Mouse (Mus musculus) Patski (cell line): Measurements from ENCODE around the gene Sfxn5. TPM values are rescaled to one million over a fixed set of nuclear protein-coding genes. Genes with fewer than 3 reads are reported as not detected.

Source experiments
- ATAC-seq: fragments of 100-300 bp; one replicate; pipeline ENCODE4 v1.8.0; 2021
- CTCF ChIA-PET: fragments of 350-600 bp; sonication (Branson Sonifier 250); formaldehyde crosslinking; loops from one replicate; lab custom pipeline; 2022; ENCODE audit warnings: inconsistent platforms; lab: Charles Lee
- POLR2A ChIA-PET: fragments of 350-600 bp; sonication (Branson Sonifier 250); formaldehyde crosslinking; loops from one replicate; lab custom pipeline; 2022; ENCODE audit warnings: antibody characterized with exemption, inconsistent platforms; lab: Charles Lee
- DNase-seq: peaks from one replicate; pipeline ENCODE4 v3.0.0-alpha.2; 2011; ENCODE audit warnings: low read depth, low spot score
- H3K27me3 ChIP-seq: fragments of 371-371 bp; one replicate; pipeline ENCODE4 v1.5.1; 2021
- CTCF ChIP-seq: fragments of 100-300 bp; IDR thresholded peaks from one replicate; pipeline ENCODE4 v1.5.1; 2021
- in situ Hi-C: fragments of 300-500 bp; cut with MboI; formaldehyde crosslinking; loops from 3 replicates; pipeline ENCODE4 v1.11.1; 2018; ENCODE audit warnings: low pct_unique_long_range_greater_than_20kb, mixed read lengths
- polyA plus RNA-seq: library from polyadenylated mRNA; unstranded; gene quantifications from one replicate; pipeline ENCODE4 v1.2.3, GENCODE M21; 2021

Sfxn5 gene
- polyA plus RNA-seq, 1 experiment from 2014 or later = 10.9 TPM

DNA sequence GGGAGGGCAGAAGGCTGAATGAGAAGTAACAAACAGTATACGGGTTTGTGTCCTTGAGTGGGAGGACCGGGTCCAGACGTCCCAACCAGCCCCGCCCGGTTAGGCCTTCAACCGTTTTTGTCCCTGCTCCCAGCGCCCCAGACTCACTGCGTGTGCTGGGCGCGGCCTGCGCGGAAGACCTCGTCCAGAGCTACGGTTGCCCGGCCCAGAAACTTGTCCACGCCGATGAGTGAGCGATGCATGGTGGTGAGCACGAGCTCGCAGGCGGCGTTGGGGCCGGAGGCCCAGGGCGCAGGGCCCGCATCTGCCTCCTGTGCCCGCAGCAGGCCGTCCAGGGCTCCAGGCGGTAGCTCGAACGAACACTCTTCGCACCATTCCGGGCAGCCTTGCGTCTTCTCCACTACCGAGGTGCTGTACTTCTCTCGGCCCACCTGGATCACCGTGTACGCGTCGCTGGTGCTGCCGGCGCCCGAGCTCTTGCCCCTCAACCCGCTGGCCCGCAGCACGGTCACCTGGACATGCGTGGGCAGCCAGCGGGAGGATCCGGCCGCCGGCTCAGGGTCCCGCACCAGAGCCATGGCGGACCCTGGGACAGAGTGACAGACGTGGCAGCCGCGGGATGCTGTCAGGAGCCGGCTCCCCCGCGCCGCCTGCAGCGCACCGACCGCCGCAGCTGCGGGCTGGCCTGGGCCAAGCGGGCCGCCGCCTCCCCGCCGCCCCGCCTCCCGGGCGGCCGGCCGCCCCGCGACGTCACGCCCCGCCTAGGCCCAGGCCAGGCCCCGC is 40.9 kb upstream of the Sfxn5 start, which contains the start of gene Rab11fip5:
Gene Rab11fip5, minus strand, starts transcription at position 684 of the 783 bp plus-strand sequence.
- ATAC-seq = peak; percentile 10
- TF ChIP-seq CTCF = no peak
- ChIA-PET CTCF (interaction anchor here (14.7 kb wide), 1 partner anchor 28 kb away, joined by 106 read pairs; no protein-coding TSS in a partner anchor), POLR2A (interaction anchor here (0.9 to 2.6 kb wide), 3 partner anchors 9 to 26 kb away, joined by 3 to 22 read pairs (median 6); no protein-coding TSS in a partner anchor)
- in situ Hi-C loops = no loop called here
- no peak for DNase-seq
- H3K27me3 ChIP-seq = no peaks in the 10 kb centered on the region

DNA sequence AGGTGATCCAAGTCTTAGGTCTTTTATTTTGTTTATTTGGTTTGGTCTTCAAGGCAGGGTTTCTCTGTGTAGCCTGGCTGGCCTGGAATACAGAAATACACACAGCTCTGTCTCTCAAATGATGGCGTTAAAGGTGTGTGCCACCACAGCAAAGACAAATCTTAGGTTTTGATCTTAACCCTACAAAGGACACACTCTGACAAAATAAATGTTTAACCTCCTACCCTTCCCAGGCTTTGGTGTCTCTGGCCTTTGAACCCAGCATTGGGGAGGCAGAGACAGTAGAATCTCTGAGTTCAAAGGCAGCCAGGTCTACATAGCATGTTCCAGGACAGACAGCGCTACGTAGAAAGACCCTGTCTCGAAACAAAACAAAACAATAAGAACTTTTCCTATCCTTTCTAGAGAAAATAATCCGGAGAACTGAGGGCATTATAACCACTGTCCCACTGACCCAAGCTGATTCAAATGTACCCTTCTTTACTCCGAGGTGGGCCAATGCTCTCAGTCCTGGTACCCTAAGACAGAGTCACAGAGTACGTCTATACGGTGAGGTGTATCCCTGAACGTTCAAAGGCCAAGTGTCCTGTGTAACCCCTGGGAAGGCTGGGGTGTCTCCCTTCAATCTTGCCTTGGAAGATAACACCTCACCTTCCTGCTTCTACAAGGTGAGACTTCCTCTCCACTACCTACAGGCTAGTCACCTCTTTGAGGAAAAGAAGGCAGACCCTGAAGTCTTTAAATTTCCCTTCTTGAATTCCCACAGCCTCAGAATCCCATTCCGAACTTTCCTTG is 40.0 kb upstream of the Sfxn5 start:
- POLR2A ChIA-PET = no interaction called here
- CTCF ChIA-PET = interaction anchor here (14.7 kb wide), 1 partner anchor 28 kb away, joined by 106 read pairs; no protein-coding TSS in a partner anchor
- in situ Hi-C loops = no loop called here
- ATAC-seq = no peak
- DNase-seq = no peak
- no peak for TF ChIP-seq CTCF
- H3K27me3 ChIP-seq = no peaks in the 10 kb centered on the region

DNA sequence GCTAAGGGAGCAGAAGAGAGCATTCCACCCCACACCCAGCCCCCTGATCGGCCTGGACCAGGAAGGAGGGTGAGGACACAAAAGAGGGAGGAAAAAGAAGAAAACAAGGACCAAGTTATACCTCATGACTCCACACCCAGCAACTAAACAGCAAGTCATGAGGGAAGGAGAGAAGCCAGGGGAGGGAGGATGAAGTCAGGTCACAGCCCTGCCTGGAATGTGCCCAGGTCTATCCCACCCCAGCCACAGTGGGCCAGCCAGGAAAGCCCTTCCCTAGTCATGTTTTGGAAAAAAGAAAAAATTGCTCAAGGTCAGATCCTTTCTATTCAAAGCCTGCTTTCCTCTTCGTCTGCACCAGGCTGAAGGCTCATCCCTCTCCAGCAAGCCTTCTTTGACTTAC is 39.3 kb upstream of the Sfxn5 start:
- CTCF ChIA-PET = no interaction called here
- no peaks in the 10 kb centered on the region for H3K27me3 ChIP-seq
- in situ Hi-C loops = no loop called here
- no peak for TF ChIP-seq CTCF
- ATAC-seq = no peak
- no peak for DNase-seq
- POLR2A ChIA-PET = interaction anchor here (1.8 kb wide), 1 partner anchor 12 kb away, joined by 5 read pairs; no protein-coding TSS in a partner anchor

DNA sequence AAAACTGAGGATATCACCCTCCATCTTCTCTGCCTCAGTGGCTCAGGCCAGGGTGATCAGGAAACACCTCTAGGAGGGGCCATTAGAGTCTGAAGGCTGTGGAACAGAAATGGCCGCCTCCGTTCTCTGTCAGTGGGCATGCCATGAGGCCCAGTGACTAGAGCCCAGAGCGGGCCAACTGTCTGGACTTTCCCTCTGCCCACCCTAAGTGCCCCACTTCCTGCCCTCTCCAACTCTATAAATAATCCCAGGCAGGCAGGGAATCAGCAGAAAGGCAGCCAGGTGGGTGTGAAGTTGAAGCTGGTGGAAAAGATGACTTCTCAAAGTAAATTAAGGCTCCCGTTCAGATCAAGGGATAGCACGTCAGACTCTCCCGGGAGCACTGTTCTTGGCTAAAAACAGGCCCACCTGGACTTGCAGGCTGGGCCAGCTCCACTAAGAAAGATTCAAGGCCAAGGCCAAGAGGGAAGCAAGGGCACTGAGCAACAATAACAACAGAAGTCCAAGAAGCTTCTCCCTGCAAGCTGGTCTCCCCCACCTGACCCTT is 38.7 kb upstream of the Sfxn5 start:
- no peak for TF ChIP-seq CTCF
- in situ Hi-C loops = no loop called here
- H3K27me3 ChIP-seq = no peaks in the 10 kb centered on the region
- ATAC-seq (no peak), DNase-seq (no peak)
- POLR2A ChIA-PET = interaction anchor here (1.8 kb wide), 1 partner anchor 12 kb away, joined by 5 read pairs; no protein-coding TSS in a partner anchor
- CTCF ChIA-PET = no interaction called here

DNA sequence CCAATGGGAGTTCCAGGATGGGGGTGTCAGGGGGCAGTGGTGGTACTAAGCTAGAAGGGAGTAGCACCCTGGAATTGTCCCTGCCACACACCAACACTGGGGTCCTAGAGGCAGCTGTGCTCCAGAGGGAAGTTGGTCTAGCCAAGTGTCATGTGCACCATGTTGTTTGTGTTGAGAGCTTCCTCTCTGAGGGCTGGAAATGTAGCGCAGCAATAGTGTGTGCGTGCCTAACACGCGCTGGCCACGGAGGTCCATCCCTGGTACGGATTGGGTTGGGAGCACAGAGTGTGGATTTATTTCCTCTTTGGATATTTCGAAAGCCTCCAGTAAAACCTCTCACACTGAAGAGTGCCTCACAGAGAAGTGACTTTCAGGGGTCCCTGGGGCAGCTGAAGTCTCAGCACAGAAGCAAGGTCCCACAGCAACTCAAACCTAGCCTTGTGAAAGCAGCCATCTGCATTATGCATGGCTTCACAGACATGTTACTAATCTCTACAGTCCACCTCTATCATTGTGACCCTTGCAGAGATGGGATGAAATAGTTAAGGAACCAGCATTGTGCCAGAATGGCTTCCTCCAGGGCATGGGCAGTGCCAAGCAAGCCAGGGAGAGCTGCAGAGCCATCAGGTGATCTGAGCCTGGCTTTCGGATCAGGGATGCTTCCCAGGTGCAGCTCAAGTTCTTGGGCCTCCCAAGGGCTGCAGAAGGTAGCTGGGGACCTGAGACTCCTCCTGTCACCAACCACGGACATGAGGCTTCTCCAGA is 37.6 kb upstream of the Sfxn5 start:
- POLR2A ChIA-PET = interaction anchor here (1.8 kb wide), 1 partner anchor 11 kb away, joined by 5 read pairs; no protein-coding TSS in a partner anchor
- H3K27me3 ChIP-seq = no peaks in the 10 kb centered on the region
- ATAC-seq = no peak
- DNase-seq = no peak
- in situ Hi-C loops = no loop called here
- CTCF ChIA-PET = interaction anchor here (3.5 kb wide), 1 partner anchor 24 kb away, joined by 8 read pairs; no protein-coding TSS in a partner anchor
- no peak for TF ChIP-seq CTCF

DNA sequence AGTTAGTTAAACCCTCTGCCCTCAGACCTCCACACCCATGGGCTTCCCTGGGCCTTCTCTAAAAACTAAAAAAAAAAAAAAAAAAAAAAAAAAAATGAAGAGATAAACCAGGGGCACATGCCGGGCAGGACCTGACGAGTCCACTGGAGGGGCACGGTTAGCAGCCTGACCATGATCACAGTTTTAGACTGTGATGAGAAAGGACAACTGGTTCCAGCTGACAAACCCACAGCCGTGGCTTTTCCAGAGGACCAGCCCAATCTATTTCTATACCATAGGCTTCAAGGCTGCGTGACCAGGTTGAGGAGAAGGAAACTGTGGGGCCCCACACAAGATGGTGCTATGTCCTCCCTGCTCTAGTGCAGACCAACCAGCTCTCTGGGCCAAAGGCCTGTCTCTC is 36.8 kb upstream of the Sfxn5 start:
- POLR2A ChIA-PET = no interaction called here
- no peak for ATAC-seq
- DNase-seq = no peak
- no peaks in the 10 kb centered on the region for H3K27me3 ChIP-seq
- in situ Hi-C loops = no loop called here
- CTCF ChIA-PET = interaction anchor here (3.5 kb wide), 1 partner anchor 24 kb away, joined by 8 read pairs; no protein-coding TSS in a partner anchor
- TF ChIP-seq CTCF = no peak

DNA sequence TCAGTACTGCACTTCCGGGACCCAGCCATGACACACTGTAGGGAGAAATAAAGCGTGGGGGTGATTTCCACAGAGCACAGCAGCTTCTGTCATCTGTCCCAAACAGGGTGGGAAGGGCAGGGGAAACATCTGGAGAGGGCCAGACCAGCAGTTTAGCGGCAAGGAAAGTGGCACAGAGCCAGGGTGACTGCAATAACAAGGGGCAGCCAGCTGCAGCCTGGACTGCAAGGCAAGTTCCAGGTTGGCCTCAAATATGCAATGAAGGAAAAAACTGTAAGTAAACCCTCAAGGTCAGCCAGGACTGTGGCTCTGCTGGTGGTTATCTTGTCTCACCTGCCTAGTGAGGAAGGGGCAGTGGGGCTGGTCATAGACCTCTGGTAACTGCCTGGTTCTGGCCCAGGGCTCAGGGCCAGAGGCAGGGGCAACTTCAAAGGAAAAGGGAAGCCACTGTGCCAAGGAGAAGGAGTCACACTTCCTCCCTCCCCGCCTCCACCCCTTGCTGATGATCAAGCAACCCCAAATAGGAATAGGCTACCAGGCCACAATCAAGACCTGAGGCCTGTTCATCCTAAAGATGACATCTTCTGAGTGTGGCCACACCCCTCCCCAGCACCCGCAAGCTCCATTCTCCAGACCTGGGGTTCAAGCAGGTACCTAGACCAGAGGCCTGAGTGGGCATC is 36.1 kb upstream of the Sfxn5 start:
- no peaks in the 10 kb centered on the region for H3K27me3 ChIP-seq
- ATAC-seq = no peak
- DNase-seq = no peak
- no peak for TF ChIP-seq CTCF
- ChIA-PET POLR2A (interaction anchor here (0.9 to 2.0 kb wide), 2 partner anchors 10 to 20 kb away, joined by 4 to 7 read pairs; no protein-coding TSS in a partner anchor), CTCF (interaction anchor here (3.5 kb wide), 1 partner anchor 23 kb away, joined by 8 read pairs; no protein-coding TSS in a partner anchor)
- in situ Hi-C loops = no loop called here

DNA sequence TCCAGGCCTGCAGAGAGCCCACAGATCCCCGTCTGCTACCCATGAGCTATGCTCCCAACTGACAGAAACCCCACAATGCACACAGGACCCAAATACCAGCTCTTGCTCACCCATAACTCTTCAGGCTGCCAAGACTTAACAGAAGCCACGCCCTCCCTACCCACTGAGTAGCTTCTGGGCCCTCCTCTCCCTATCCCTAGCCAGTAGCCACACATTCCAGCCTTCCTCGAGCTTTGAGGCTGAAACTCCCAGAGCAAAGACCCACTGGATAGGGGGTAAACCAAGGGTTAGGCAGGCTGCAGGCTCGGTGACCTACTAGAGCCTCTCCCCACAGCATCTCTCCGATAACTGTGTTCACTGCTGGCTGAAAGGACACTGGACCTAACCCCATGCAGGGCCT is 35.5 kb upstream of the Sfxn5 start:
- CTCF ChIA-PET = interaction anchor here (1.1 to 3.5 kb wide), 2 partner anchors 17 to 22 kb away, joined by 4 to 8 read pairs; no protein-coding TSS in a partner anchor
- DNase-seq (no peak), ATAC-seq (no peak)
- in situ Hi-C loops = no loop called here
- H3K27me3 ChIP-seq = no peaks in the 10 kb centered on the region
- TF ChIP-seq CTCF = no peak
- POLR2A ChIA-PET = interaction anchor here (0.9 to 2.0 kb wide), 2 partner anchors 10 to 20 kb away, joined by 4 to 7 read pairs; no protein-coding TSS in a partner anchor

DNA sequence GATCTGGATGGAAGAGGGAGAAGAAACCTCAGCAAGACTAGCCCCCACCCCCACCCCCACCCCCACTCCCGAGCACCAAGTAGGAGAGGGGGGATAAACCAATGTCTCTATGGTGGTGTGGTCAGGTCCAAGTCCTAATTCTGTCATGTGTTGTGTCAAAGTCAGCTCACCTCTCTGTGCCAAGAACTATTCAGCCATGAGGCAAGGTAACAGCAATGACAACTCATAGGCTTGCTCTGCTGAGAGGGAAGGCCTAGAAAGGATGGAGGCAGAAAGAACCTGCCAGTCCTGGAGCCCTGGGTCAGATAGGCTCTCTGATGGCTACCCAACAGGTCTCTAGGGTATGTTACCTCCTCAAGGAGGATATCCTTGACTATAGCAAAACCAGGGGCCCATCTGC is 34.9 kb upstream of the Sfxn5 start:
- in situ Hi-C loops = no loop called here
- ATAC-seq = no peak

More for the DNA sequence above, 34.9 kb upstream of the Sfxn5 start:
- ChIA-PET CTCF (interaction anchor here (1.1 to 3.5 kb wide), 2 partner anchors 17 to 22 kb away, joined by 4 to 8 read pairs; no protein-coding TSS in a partner anchor), POLR2A (interaction anchor here (0.9 to 2.0 kb wide), 2 partner anchors 11 to 19 kb away, joined by 4 to 7 read pairs; no protein-coding TSS in a partner anchor)
- no peak for DNase-seq
- no peaks in the 10 kb centered on the region for H3K27me3 ChIP-seq
- TF ChIP-seq CTCF = no peak
